Comparison of ENCODE assay signal across 7 mouse cellular contexts in the genomic region with DNA sequence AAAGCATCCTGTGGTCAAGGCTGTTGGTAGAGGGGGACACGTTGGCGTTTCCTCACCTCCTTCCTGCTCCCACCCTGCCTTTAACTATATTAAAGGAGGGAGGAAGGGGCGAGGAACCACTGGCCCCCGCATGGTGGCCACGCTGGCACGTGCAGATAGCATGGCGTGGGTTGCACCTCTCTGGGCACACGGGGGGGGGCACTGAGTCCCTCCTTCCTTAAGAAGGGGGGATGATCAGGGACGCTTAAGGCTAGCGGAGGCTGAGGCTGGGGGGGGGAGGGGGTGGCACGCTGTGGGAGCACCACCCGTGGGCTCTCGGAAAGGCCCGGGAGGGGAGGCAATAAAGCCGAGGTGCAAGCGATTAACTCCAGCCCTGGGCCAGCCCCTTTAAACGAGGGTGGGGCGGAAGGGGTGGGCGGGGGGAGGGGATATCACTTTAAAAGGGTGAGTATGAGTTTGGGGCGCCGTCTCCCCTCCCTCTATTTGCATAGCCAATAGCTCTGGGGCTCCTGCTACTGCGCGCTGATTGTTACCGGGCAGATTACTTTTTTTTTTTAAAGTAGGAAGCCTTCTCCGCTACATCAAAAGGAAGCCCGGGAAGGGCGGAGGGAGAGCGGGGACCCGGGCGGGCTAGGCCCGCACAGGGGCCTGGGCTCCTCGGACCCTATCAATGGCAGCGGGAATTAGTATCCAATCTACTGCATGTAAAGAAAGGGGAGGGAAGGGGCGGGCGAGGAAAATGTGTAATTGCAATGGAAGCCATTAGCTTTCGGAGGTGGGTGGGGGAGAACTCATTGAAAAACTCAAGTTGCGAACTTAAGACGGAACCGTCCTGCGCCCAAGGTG. TPM values are rescaled to one million over a fixed set of nuclear protein-coding genes. Genes with fewer than 3 reads are reported as not detected.
A peak's percentile ranks its signal among the peaks of the same experiment; 100 is the strongest.
DNase-seq lines count a peak whose midpoint lies in the region; ATAC-seq lines count a peak whose summit lies in the region.

A gene (minus strand): TSS at position 88 of the 846 bp plus-strand sequence.

- DNase-seq in MEL-GATA-1-ER (ENCODE audit: extremely low read depth, low read depth), result peak; percentile 87
- peak; percentile 65 for DNase-seq in brain, adult 2 months (ENCODE audit: low read depth, low spot score)
- peak; percentile 89 for DNase-seq in limb, embryonic 10.5 days (ENCODE audit: low spot score)
- peak; percentile 88 for DNase-seq in midbrain, embryonic 10.5 days (ENCODE audit: low spot score)
- DNase-seq in spleen, adult 18-20 months, result peak; percentile 60 to 62

- ATAC-seq in granulocyte monocyte progenitor cell, adult 5-6 weeks (replicated peaks; ENCODE audit: poor library complexity, severe bottlenecking), result peak; percentile 28
- peak; percentile 71 for ATAC-seq in intestine, embryonic 16.5 days

- peak within 1 kb of the TSS; percentile 95 for H3K4me2 ChIP-seq in intestine, embryonic 16.5 days (ENCODE audit: low read depth, low read length)

- H3K9ac ChIP-seq in intestine, embryonic 16.5 days (ENCODE audit: low read depth, low read length), result peak within 1 kb of the TSS; percentile 71

- H3K27me3 ChIP-seq in intestine, embryonic 16.5 days (replicated peaks; ENCODE audit: control insufficient read depth, insufficient read depth, low read length), result 0 out of 2 replicates have a peak, but pooled peaks cover 3% of the 10 kb centered on the region
- no peaks in the 10 kb centered on the region for H3K27me3 ChIP-seq in limb, embryonic 10.5 days (ENCODE audit: low read depth, poor library complexity, severe bottlenecking)
- H3K27me3 ChIP-seq in midbrain, embryonic 10.5 days (ENCODE audit: low read depth, poor library complexity, severe bottlenecking), result peaks cover 45% of the 10 kb centered on the region

- no peaks in the 10 kb centered on the region for H3K36me3 ChIP-seq in intestine, embryonic 16.5 days (ENCODE audit: control insufficient read depth, insufficient read depth, low read length)
- peaks cover 13% of the 10 kb centered on the region for H3K36me3 ChIP-seq in limb, embryonic 10.5 days
- peaks cover 15% of the 10 kb centered on the region; the same call in 1 of the 2 replicates for H3K36me3 ChIP-seq in midbrain, embryonic 10.5 days

- H3K4me3 ChIP-seq in intestine, embryonic 16.5 days (ENCODE audit: low read length), result peak within 1 kb of the TSS; percentile 82
- peak within 1 kb of the TSS; percentile 75 for H3K4me3 ChIP-seq in limb, embryonic 10.5 days
- H3K4me3 ChIP-seq in midbrain, embryonic 10.5 days, result peak within 1 kb of the TSS; percentile 95

- WGBS in intestine, embryonic 16.5 days, result 0% methylated on average over 40 of the region's 40 CpGs
- under 1% methylated on average over 40 of the region's 40 CpGs for WGBS in limb, embryonic 10.5 days
- WGBS in midbrain, embryonic 10.5 days, result under 1% methylated on average over 40 of the region's 40 CpGs

- peaks cover 45% of the 10 kb centered on the region for H3K4me1 ChIP-seq in intestine, embryonic 16.5 days (ENCODE audit: control insufficient read depth, insufficient read depth, low read length)
- H3K4me1 ChIP-seq in limb, embryonic 10.5 days, result peaks cover 58% of the 10 kb centered on the region
- H3K4me1 ChIP-seq in midbrain, embryonic 10.5 days, result peaks cover 72% of the 10 kb centered on the region

- H3K9me3 ChIP-seq in intestine, embryonic 16.5 days (ENCODE audit: control insufficient read depth, low read length), result no peaks in the 10 kb centered on the region
- no peaks in the 10 kb centered on the region for H3K9me3 ChIP-seq in limb, embryonic 10.5 days (replicated peaks)
- H3K9me3 ChIP-seq in midbrain, embryonic 10.5 days (replicated peaks), result no peaks in the 10 kb centered on the region

- H3K27ac ChIP-seq in intestine, embryonic 16.5 days (ENCODE audit: low read length), result peak within 1 kb of the TSS; percentile 94
- H3K27ac ChIP-seq in limb, embryonic 10.5 days, result peak within 1 kb of the TSS; percentile 97
- H3K27ac ChIP-seq in midbrain, embryonic 10.5 days (replicated peaks), result peak within 1 kb of the TSS; percentile 98

RNA-seq across cellular contexts. Expression of the gene that starts here (rescaled TPM):
- total RNA-seq in granulocyte monocyte progenitor cell, adult 5-6 weeks (2014; fragmentation: Nextera tagmentation), result 125 and 390 TPM in 2 replicates
- 51.6 and 54.8 TPM in 2 replicates for total RNA-seq in granulocyte monocyte progenitor cell, adult 5-6 weeks (2017)
- 822 and 875 TPM in 2 replicates for polyA plus RNA-seq in intestine, embryonic 16.5 days (2015; fragmentation: Nextera tagmentation; extraction: Ambion mirVana)
- polyA plus RNA-seq in limb, embryonic 10.5 days (2016; fragmentation: Nextera tagmentation; extraction: Ambion mirVana), result 609 and 799 TPM in 2 replicates
- 1,714 and 1,799 TPM in 2 replicates for polyA plus RNA-seq in midbrain, embryonic 10.5 days (2016; fragmentation: Nextera tagmentation; extraction: Ambion mirVana)

Comparison
In these comparisons a context has a peak if more than half of its experiments do, and no peak if none do; other contexts are left out.
1. Peak in every context shown above with its lines: DNase-seq, ATAC-seq, H3K4me3 ChIP-seq and H3K27ac ChIP-seq.